Mouse (Mus musculus): ENCODE measurements around the gene Def8. TPM values are rescaled to one million over a fixed set of nuclear protein-coding genes. Genes with fewer than 3 reads are reported as not detected.

Def8 gene
- total RNA-seq (2014; rRNA removed) (20.5 and 20.6 TPM in 2 replicates), polyA plus RNA-seq (2012; rRNA removed) (32.2 and 33.5 TPM in 2 replicates)

DNA sequence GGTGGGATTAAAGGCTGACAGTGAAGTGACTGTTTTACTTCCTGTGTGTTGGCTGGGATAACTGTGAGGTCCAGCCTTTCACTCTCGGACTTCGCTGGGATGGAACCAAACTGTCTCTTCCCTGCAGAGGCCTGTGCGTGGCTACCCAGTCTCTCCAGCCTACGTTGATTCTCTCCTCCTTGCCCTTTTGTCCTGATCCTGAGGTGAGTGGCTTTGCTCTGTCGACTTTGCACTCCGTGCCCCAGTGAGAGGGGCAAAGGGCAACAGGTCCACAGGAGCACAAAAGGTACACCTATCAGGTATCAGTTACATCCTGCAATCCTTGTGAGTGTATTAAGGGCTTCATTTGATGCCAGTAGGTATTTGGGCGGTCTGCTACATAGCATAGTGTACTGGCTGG lies at the start of gene Def8:
Def8 (plus strand) TSS at position 87 of the 400 bp plus-strand sequence.
- Histone ChIP-seq H3K9ac (ENCODE audit: low read depth, low read length) (no peak within 1 kb of the TSS), H3K4me3 (ENCODE audit: insufficient read depth, low read depth, low read length) (peak within 1 kb of the TSS; percentile 10; the same call in 1 of the 2 replicates), H3K79me2 (ENCODE audit: control insufficient read depth, insufficient read depth, low read length) (no peaks in the 10 kb centered on the region), H3K27ac (replicated peaks; ENCODE audit: insufficient read depth, low read depth, low read length) (no peak within 1 kb of the TSS), H3K36me3 (ENCODE audit: control insufficient read depth, insufficient read depth, low read length) (no peaks in the 10 kb centered on the region), H3K4me1 (ENCODE audit: control insufficient read depth, insufficient read depth, low read length) (no peaks in the 10 kb centered on the region), H3K27me3 (ENCODE audit: control insufficient read depth, insufficient read depth, low read length) (no peaks in the 10 kb centered on the region)
- TF ChIP-seq POLR2A (IDR thresholded peaks at IDR 0.05; ENCODE audit: extremely low read depth, insufficient read depth, low read length) (no peak), CTCF (IDR thresholded peaks at IDR 0.05; ENCODE audit: low read depth, low read length) (no peak)
- DNase-seq (ENCODE audit: extremely low read depth, low read depth, low spot score), result peak; percentile 19
- WGBS, result 52% methylated on average over 7 of the region's 7 CpGs

DNA sequence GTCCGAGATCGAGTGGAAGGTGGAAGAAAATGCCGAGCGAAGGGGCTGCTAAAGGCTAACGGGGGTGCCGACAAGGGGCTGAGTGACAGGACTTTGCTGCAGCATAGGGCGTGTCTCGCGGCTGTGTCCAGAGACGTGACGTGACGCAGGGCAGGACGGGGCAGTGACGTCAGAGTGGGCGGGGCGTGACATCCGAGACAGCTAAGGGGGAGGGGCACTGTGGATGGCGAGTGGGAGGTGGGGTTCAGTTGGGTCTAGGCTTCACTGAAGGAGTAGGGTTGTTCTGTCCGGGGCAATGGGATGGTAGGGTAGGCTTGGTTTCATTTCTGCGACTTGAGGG lies 49.1 kb upstream of the Def8 start:
- WGBS, result 1% methylated on average over 19 of the region's 20 CpGs
- Histone ChIP-seq H3K27me3 (ENCODE audit: control insufficient read depth, insufficient read depth, low read length) (no peaks in the 10 kb centered on the region), H3K4me1 (ENCODE audit: control insufficient read depth, insufficient read depth, low read length) (peaks cover 11% of the 10 kb centered on the region; the same call in 1 of the 2 replicates), H3K79me2 (ENCODE audit: control insufficient read depth, insufficient read depth, low read length) (peaks cover 13% of the 10 kb centered on the region; the same call in 1 of the 2 replicates), H3K9ac (ENCODE audit: low read depth, low read length) (peak overlapping the region; percentile 90), H3K36me3 (ENCODE audit: control insufficient read depth, insufficient read depth, low read length) (no peaks in the 10 kb centered on the region), H3K4me3 (ENCODE audit: insufficient read depth, low read depth, low read length) (peak overlapping the region; percentile 86), H3K27ac (replicated peaks; ENCODE audit: insufficient read depth, low read depth, low read length) (peak overlapping the region; percentile 89)
- TF ChIP-seq POLR2A (IDR thresholded peaks at IDR 0.05; ENCODE audit: extremely low read depth, insufficient read depth, low read length), result 0 out of 2 replicates have a peak, but pooled peaks have one; percentile 48
- TF ChIP-seq CTCF (IDR thresholded peaks at IDR 0.05; ENCODE audit: low read depth, low read length), result no peak
- peak; percentile 65 for DNase-seq (ENCODE audit: extremely low read depth, low read depth, low spot score)

DNA sequence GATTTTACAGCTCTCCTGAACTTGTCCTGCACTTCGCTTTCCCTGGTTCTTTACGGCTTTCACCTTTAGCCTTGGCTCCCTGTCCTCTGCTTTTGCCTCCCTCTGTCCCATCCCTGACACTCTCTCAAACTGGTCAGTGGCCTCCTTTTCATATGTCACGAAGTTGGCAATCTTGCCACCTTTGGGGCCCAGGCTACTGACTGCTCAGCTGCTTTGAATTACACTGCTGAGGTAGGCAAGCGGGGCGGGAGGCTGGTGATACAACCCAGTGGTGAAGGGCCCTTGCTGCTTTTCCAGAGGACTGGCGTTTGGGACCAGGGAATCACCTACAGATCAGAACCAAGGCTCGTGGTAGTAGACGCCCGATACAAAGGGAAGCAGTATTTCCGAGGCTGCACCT lies 47.6 kb upstream of the Def8 start:
- Histone ChIP-seq H3K4me1 (ENCODE audit: control insufficient read depth, insufficient read depth, low read length) (peaks cover 11% of the 10 kb centered on the region; the same call in 1 of the 2 replicates), H3K79me2 (ENCODE audit: control insufficient read depth, insufficient read depth, low read length) (peaks cover 17% of the 10 kb centered on the region; the same call in 1 of the 2 replicates), H3K9ac (ENCODE audit: low read depth, low read length) (no peak overlapping the region), H3K36me3 (ENCODE audit: control insufficient read depth, insufficient read depth, low read length) (no peaks in the 10 kb centered on the region), H3K27ac (replicated peaks; ENCODE audit: insufficient read depth, low read depth, low read length) (no peak overlapping the region), H3K27me3 (ENCODE audit: control insufficient read depth, insufficient read depth, low read length) (no peaks in the 10 kb centered on the region), H3K4me3 (ENCODE audit: insufficient read depth, low read depth, low read length) (no peak overlapping the region)
- WGBS, result 79% methylated on average over 10 of the region's 10 CpGs
- TF ChIP-seq CTCF (IDR thresholded peaks at IDR 0.05; ENCODE audit: low read depth, low read length) (no peak), POLR2A (IDR thresholded peaks at IDR 0.05; ENCODE audit: extremely low read depth, insufficient read depth, low read length) (no peak)
- DNase-seq (ENCODE audit: extremely low read depth, low read depth, low spot score), result no peak

DNA sequence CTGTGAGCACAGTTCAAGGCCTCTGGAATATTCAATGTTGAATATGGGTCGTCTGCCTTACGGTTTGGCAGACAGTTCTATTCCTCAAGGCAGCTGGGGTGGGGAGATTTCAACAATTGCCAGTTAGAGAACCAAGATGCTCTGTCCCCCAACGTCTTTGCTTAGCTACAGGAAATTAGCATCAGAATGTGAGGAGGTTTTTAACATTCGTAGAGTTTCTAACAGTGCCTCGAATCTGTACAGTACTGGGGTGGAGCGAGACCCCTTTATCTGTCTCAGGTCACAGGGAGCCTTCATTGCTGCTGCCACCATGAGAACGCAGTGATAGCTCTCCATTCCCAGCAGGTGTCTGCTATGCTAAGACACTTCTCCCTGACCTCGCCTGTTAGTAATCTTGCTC lies 47.2 kb upstream of the Def8 start:
- 63% methylated on average over 8 of the region's 8 CpGs for WGBS

DNA sequence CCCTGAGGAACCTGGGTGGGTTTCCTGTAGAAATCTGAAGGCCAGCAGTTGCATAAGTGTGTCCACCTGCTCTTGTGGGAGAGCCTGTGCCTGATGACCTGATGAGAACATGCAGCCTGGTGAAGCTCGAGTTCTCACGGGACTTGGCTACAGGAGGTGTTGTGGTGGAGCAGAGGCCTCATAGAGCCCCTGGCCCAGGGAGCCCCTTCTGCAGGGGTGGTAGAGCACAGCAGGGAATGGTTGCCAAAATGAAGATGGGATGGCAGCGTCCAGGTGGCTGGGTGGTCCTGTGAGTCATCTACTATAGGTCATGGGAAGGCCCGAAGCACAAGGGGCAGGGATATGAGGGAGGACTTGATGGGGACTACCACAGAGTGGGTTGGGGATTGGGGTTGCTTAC lies 41.6 kb upstream of the Def8 start:
- no peak overlapping the region for H3K4me3 ChIP-seq (ENCODE audit: insufficient read depth, low read depth, low read length)
- no peak overlapping the region for H3K9ac ChIP-seq (ENCODE audit: low read depth, low read length)
- H3K79me2 ChIP-seq (ENCODE audit: control insufficient read depth, insufficient read depth, low read length), result peaks cover 7% of the 10 kb centered on the region; the same call in 1 of the 2 replicates
- DNase-seq (ENCODE audit: extremely low read depth, low read depth, low spot score), result no peak
- H3K27ac ChIP-seq (replicated peaks; ENCODE audit: insufficient read depth, low read depth, low read length), result no peak overlapping the region
- no peak for TF ChIP-seq POLR2A (IDR thresholded peaks at IDR 0.05; ENCODE audit: extremely low read depth, insufficient read depth, low read length)
- TF ChIP-seq CTCF (IDR thresholded peaks at IDR 0.05; ENCODE audit: low read depth, low read length), result no peak
- no peaks in the 10 kb centered on the region for H3K27me3 ChIP-seq (ENCODE audit: control insufficient read depth, insufficient read depth, low read length)
- H3K4me1 ChIP-seq (ENCODE audit: control insufficient read depth, insufficient read depth, low read length), result no peaks in the 10 kb centered on the region
- peaks cover 36% of the 10 kb centered on the region for H3K36me3 ChIP-seq (ENCODE audit: control insufficient read depth, insufficient read depth, low read length)
- WGBS, result 90% methylated on average over 4 of the region's 4 CpGs

More for the DNA sequence above, 47.2 kb upstream of the Def8 start:
- Histone ChIP-seq H3K4me3 (ENCODE audit: insufficient read depth, low read depth, low read length) (no peak overlapping the region), H3K27ac (replicated peaks; ENCODE audit: insufficient read depth, low read depth, low read length) (no peak overlapping the region), H3K27me3 (ENCODE audit: control insufficient read depth, insufficient read depth, low read length) (no peaks in the 10 kb centered on the region), H3K79me2 (ENCODE audit: control insufficient read depth, insufficient read depth, low read length) (peaks cover 17% of the 10 kb centered on the region; the same call in 1 of the 2 replicates), H3K4me1 (ENCODE audit: control insufficient read depth, insufficient read depth, low read length) (peaks cover 11% of the 10 kb centered on the region; the same call in 1 of the 2 replicates), H3K9ac (ENCODE audit: low read depth, low read length) (no peak overlapping the region), H3K36me3 (ENCODE audit: control insufficient read depth, insufficient read depth, low read length) (no peaks in the 10 kb centered on the region)
- TF ChIP-seq POLR2A (IDR thresholded peaks at IDR 0.05; ENCODE audit: extremely low read depth, insufficient read depth, low read length), result no peak
- no peak for TF ChIP-seq CTCF (IDR thresholded peaks at IDR 0.05; ENCODE audit: low read depth, low read length)
- no peak for DNase-seq (ENCODE audit: extremely low read depth, low read depth, low spot score)

DNA sequence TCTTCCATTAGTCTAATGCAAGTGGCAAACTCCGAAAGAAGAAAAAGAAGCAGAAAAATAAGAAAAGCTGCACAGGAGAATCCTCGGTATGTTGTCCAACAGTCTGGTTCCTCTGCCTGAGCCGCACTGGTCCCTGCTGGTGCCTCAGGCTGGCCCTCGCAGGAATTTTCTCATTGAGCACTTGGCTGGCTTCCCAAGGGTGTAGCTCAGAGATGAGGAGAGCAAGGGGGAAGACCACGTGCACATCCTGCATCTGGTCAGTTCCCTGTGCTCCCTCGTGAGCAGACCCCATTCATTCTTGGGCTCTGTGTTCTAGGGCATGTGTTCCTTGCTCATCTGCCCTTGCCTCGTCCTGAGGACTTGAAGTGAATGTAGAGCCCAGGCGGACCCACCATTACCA lies 40.8 kb upstream of the Def8 start:
- H3K27me3 ChIP-seq (ENCODE audit: control insufficient read depth, insufficient read depth, low read length), result no peaks in the 10 kb centered on the region
- no peak overlapping the region for H3K27ac ChIP-seq (replicated peaks; ENCODE audit: insufficient read depth, low read depth, low read length)
- no peak for DNase-seq (ENCODE audit: extremely low read depth, low read depth, low spot score)
- peaks cover 7% of the 10 kb centered on the region; the same call in 1 of the 2 replicates for H3K79me2 ChIP-seq (ENCODE audit: control insufficient read depth, insufficient read depth, low read length)
- H3K9ac ChIP-seq (ENCODE audit: low read depth, low read length), result no peak overlapping the region
- no peak overlapping the region for H3K4me3 ChIP-seq (ENCODE audit: insufficient read depth, low read depth, low read length)
- WGBS, result 87% methylated on average over 8 of the region's 8 CpGs
- TF ChIP-seq CTCF (IDR thresholded peaks at IDR 0.05; ENCODE audit: low read depth, low read length), result no peak
- TF ChIP-seq POLR2A (IDR thresholded peaks at IDR 0.05; ENCODE audit: extremely low read depth, insufficient read depth, low read length), result no peak
- peaks cover 36% of the 10 kb centered on the region for H3K36me3 ChIP-seq (ENCODE audit: control insufficient read depth, insufficient read depth, low read length)
- no peaks in the 10 kb centered on the region for H3K4me1 ChIP-seq (ENCODE audit: control insufficient read depth, insufficient read depth, low read length)

Measured in liver, adult 2 months (tissue).